Comparison of ENCODE assay signal across 8 mouse cellular contexts in the genomic region with DNA sequence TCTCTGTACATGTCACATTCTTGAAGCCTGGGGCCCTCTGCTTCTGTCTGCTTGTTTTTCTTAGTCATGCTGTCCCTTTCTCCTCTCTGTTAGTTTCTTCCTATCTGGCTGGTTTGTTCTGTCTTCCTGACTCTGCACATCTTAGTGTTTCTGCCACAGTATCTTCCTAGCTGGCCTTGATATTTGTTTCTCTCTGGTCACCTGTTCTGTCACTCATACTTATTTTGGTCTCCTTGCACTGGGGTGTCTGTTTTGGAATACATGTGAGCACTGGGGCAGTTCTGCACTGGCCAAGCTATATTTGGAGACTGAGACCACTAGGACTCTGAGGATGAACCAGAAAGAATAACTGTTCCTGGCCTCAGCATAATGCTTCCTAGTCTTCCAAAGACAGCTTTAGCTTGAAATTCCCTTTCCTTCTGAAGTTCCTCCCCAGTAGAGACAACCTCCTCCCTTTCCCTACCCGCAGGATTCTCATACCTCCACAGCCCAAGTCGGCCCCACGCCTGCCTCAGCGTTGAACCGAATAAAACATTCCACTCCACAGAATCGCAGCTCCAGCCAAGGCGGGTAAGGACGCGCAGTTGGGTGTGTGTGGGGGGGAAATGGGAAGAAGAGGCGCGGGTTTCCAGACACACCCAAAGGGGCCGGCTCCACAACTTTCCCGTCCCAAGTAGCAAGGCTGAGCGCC. TPM values are rescaled to one million over a fixed set of nuclear protein-coding genes. Genes with fewer than 3 reads are reported as not detected.
DNase-seq lines count a peak whose midpoint lies in the region; ATAC-seq and TF ChIP-seq lines count a peak whose summit lies in the region.

No protein-coding gene starts in this region.

- no peaks in the 10 kb centered on the region for H3K27me3 ChIP-seq in kidney, embryonic 16.5 days (ENCODE audit: insufficient read depth, low read length)
- H3K27me3 ChIP-seq in hindbrain, embryonic 16.5 days (replicated peaks; ENCODE audit: control insufficient read depth, insufficient read depth, low read length) = no peaks in the 10 kb centered on the region
- no peaks in the 10 kb centered on the region for H3K27me3 ChIP-seq in midbrain, embryonic 15.5 days (replicated peaks)

- peak overlapping the region; percentile 79 for H3K4me2 ChIP-seq in kidney, embryonic 16.5 days (replicated peaks; ENCODE audit: low read depth, low read length)
- peak overlapping the region; percentile 74 for H3K4me2 ChIP-seq in hindbrain, embryonic 16.5 days (ENCODE audit: low read length)
- H3K4me2 ChIP-seq in midbrain, embryonic 15.5 days = peak overlapping the region; percentile 72

- WGBS in kidney, embryonic 16.5 days = 26% methylated on average over 14 of the region's 14 CpGs
- WGBS in hindbrain, embryonic 16.5 days = 24% methylated on average over 14 of the region's 14 CpGs
- 24% methylated on average over 14 of the region's 14 CpGs for WGBS in midbrain, embryonic 15.5 days

- H3K9me3 ChIP-seq in kidney, embryonic 16.5 days (ENCODE audit: low read length) = no peaks in the 10 kb centered on the region
- no peaks in the 10 kb centered on the region for H3K9me3 ChIP-seq in hindbrain, embryonic 16.5 days (ENCODE audit: control insufficient read depth, low read length)
- no peaks in the 10 kb centered on the region for H3K9me3 ChIP-seq in midbrain, embryonic 15.5 days

- peak; percentile 5; the same call in 1 of the 2 replicates for ATAC-seq in kidney, embryonic 16.5 days (ENCODE audit: low FRiP score, low TSS enrichment)
- ATAC-seq in hindbrain, embryonic 16.5 days = no peak
- ATAC-seq in midbrain, embryonic 15.5 days (replicated peaks) = no peak

- H3K4me1 ChIP-seq in kidney, embryonic 16.5 days (ENCODE audit: insufficient read depth, low read length) = peaks cover 11% of the 10 kb centered on the region
- H3K4me1 ChIP-seq in cortical plate, adult 2 months (ENCODE audit: control insufficient read depth, insufficient read depth, low read length) = no peaks in the 10 kb centered on the region
- H3K4me1 ChIP-seq in hindbrain, embryonic 16.5 days (ENCODE audit: control insufficient read depth, insufficient read depth, low read depth, low read length) = peaks cover 3% of the 10 kb centered on the region
- peaks cover 16% of the 10 kb centered on the region for H3K4me1 ChIP-seq in midbrain, embryonic 15.5 days

- H3K36me3 ChIP-seq in kidney, embryonic 16.5 days (ENCODE audit: insufficient read depth, low read length) = no peaks in the 10 kb centered on the region; the same call in 1 of the 2 replicates
- H3K36me3 ChIP-seq in hindbrain, embryonic 16.5 days (ENCODE audit: control insufficient read depth, insufficient read depth, low read length) = no peaks in the 10 kb centered on the region
- H3K36me3 ChIP-seq in midbrain, embryonic 15.5 days (replicated peaks) = no peaks in the 10 kb centered on the region

- no peak for DNase-seq in kidney, postnatal 36 days
- DNase-seq in cerebellum, adult 11-12 months = no peak
- DNase-seq in gastrocnemius, postnatal 10 days = no peak
- DNase-seq in spleen, postnatal 10 days (ENCODE audit: low spot score in 2 of 2) = no peak

- H3K4me3 ChIP-seq in kidney, embryonic 16.5 days (ENCODE audit: low read length) = peak overlapping the region; percentile 58
- H3K4me3 ChIP-seq in cortical plate, adult 2 months (ENCODE audit: insufficient read depth, low read length) = peak overlapping the region; percentile 95
- peak overlapping the region; percentile 56 for H3K4me3 ChIP-seq in hindbrain, embryonic 16.5 days (ENCODE audit: low read length)
- peak overlapping the region; percentile 60 for H3K4me3 ChIP-seq in midbrain, embryonic 15.5 days

- no peak for TF ChIP-seq POLR2A in cortical plate, adult 2 months (IDR thresholded peaks at IDR 0.05; ENCODE audit: extremely low read depth, insufficient read depth, low read length)

- peak overlapping the region; percentile 69 for H3K9ac ChIP-seq in kidney, embryonic 16.5 days (replicated peaks; ENCODE audit: low read length)
- peak overlapping the region; percentile 63 for H3K9ac ChIP-seq in hindbrain, embryonic 16.5 days (ENCODE audit: low read depth, low read length)
- peak overlapping the region; percentile 50 for H3K9ac ChIP-seq in midbrain, embryonic 15.5 days

- H3K27ac ChIP-seq in kidney, embryonic 16.5 days (ENCODE audit: low read length) = peak overlapping the region; percentile 72
- H3K27ac ChIP-seq in cortical plate, adult 2 months (ENCODE audit: insufficient read depth, low read length) = no peak overlapping the region
- H3K27ac ChIP-seq in hindbrain, embryonic 16.5 days (ENCODE audit: low read depth, low read length) = peak overlapping the region; percentile 51; the same call in 1 of the 2 replicates
- peak overlapping the region; percentile 85; the same call in 1 of the 2 replicates for H3K27ac ChIP-seq in midbrain, embryonic 15.5 days

- TF ChIP-seq CTCF in cortical plate, adult 2 months (IDR thresholded peaks at IDR 0.05; ENCODE audit: extremely low read depth, insufficient read depth, low read length) = no peak

RNA-seq across cellular contexts. Expression of a gene that starts 0.5 kb away (rescaled TPM):
- polyA plus RNA-seq in kidney, embryonic 16.5 days (2015; fragmentation: Nextera tagmentation; extraction: Ambion mirVana) = 97.2 and 103 TPM in 2 replicates
- 83.0 and 101 TPM in 2 replicates for polyA plus RNA-seq in cortical plate, adult 2 months (2012; rRNA removed)
- polyA plus RNA-seq in hindbrain, embryonic 16.5 days (2015; fragmentation: Nextera tagmentation; extraction: Ambion mirVana) = 78.4 and 79.0 TPM in 2 replicates
- polyA plus RNA-seq in midbrain, embryonic 15.5 days (2015; fragmentation: Nextera tagmentation; extraction: Ambion mirVana) = 86.8 and 90.3 TPM in 2 replicates
- 10 to 100 TPM; 41.7 to 47.4 TPM for total RNA-seq in gastrocnemius, postnatal 10 days (2021)

RNA-seq across cellular contexts. Expression of a gene that starts 1.0 kb away (rescaled TPM):
- polyA plus RNA-seq in kidney, embryonic 16.5 days (2015; fragmentation: Nextera tagmentation; extraction: Ambion mirVana) = 13.4 and 15.5 TPM in 2 replicates
- 5.3 TPM in 2 replicates for polyA plus RNA-seq in cortical plate, adult 2 months (2012; rRNA removed)
- 4.4 and 4.7 TPM in 2 replicates for polyA plus RNA-seq in hindbrain, embryonic 16.5 days (2015; fragmentation: Nextera tagmentation; extraction: Ambion mirVana)
- polyA plus RNA-seq in midbrain, embryonic 15.5 days (2015; fragmentation: Nextera tagmentation; extraction: Ambion mirVana) = 2.9 and 5.2 TPM in 2 replicates
- 10 to 100 TPM; 62.8 to 69.4 TPM for total RNA-seq in gastrocnemius, postnatal 10 days (2021)

RNA-seq across cellular contexts. Expression of a gene that starts 10.6 kb away (rescaled TPM):
- 610 and 782 TPM in 2 replicates for polyA plus RNA-seq in kidney, embryonic 16.5 days (2015; fragmentation: Nextera tagmentation; extraction: Ambion mirVana)
- polyA plus RNA-seq in cortical plate, adult 2 months (2012; rRNA removed) = 770 and 800 TPM in 2 replicates
- polyA plus RNA-seq in hindbrain, embryonic 16.5 days (2015; fragmentation: Nextera tagmentation; extraction: Ambion mirVana) = 342 and 444 TPM in 2 replicates
- polyA plus RNA-seq in midbrain, embryonic 15.5 days (2015; fragmentation: Nextera tagmentation; extraction: Ambion mirVana) = 402 and 414 TPM in 2 replicates
- 100 to 1,000 TPM; 163 to 167 TPM for total RNA-seq in gastrocnemius, postnatal 10 days (2021)

RNA-seq across cellular contexts. Expression of a gene that starts 15.7 kb away (rescaled TPM):
- polyA plus RNA-seq in kidney, embryonic 16.5 days (2015; fragmentation: Nextera tagmentation; extraction: Ambion mirVana) = 175 and 180 TPM in 2 replicates
- 477 and 483 TPM in 2 replicates for polyA plus RNA-seq in cortical plate, adult 2 months (2012; rRNA removed)
- 331 and 347 TPM in 2 replicates for polyA plus RNA-seq in hindbrain, embryonic 16.5 days (2015; fragmentation: Nextera tagmentation; extraction: Ambion mirVana)
- 308 and 309 TPM in 2 replicates for polyA plus RNA-seq in midbrain, embryonic 15.5 days (2015; fragmentation: Nextera tagmentation; extraction: Ambion mirVana)
- total RNA-seq in gastrocnemius, postnatal 10 days (2021) = 10 to 100 TPM; 88.7 to 99.7 TPM

RNA-seq across cellular contexts. Expression of a gene that starts 23.6 kb away (rescaled TPM):
- polyA plus RNA-seq in kidney, embryonic 16.5 days (2015; fragmentation: Nextera tagmentation; extraction: Ambion mirVana) = 219 and 243 TPM in 2 replicates
- polyA plus RNA-seq in cortical plate, adult 2 months (2012; rRNA removed) = 792 and 862 TPM in 2 replicates
- polyA plus RNA-seq in hindbrain, embryonic 16.5 days (2015; fragmentation: Nextera tagmentation; extraction: Ambion mirVana) = 978 and 991 TPM in 2 replicates
- 1,073 and 1,116 TPM in 2 replicates for polyA plus RNA-seq in midbrain, embryonic 15.5 days (2015; fragmentation: Nextera tagmentation; extraction: Ambion mirVana)
- total RNA-seq in gastrocnemius, postnatal 10 days (2021) = 10 to 100 TPM; 44.8 to 50.9 TPM
